Mouse (Mus musculus): Measurements from ENCODE around the gene Vps9d1.

GRCm38 (mm10) chr8:123193771-123194170 is 60.4 kb downstream of the Vps9d1 start:
- TF ChIP-seq CTCF (IDR thresholded peaks at IDR 0.05; ENCODE audit: extremely low read depth, insufficient read depth, insufficient read length, insufficient replicate concordance) (no peak), POLR2A (IDR thresholded peaks at IDR 0.05; ENCODE audit: low read depth, low read length) (no peak)

All from spleen, adult 2 months (tissue).